Mouse (Mus musculus) frontal cortex, adult (tissue): ENCODE data around the gene Stat3.

Source experiments
- ATAC-seq: cut with Nextera tagmentation; 2 replicates; pipeline ENCODE4 v1.9.2; 2017; ENCODE audit warnings: mild to moderate bottlenecking, moderate library complexity, mixed read lengths; ENCODE audit not compliant: low TSS enrichment

The Stat3 gene

GRCm38 (mm10) chr11:100927386-100927785 lies 12.0 kb downstream of the Stat3 start:
- no peak for ATAC-seq

GRCm38 (mm10) chr11:100924386-100924919 lies 14.9 kb downstream of the Stat3 start:
- no peak for ATAC-seq

- no peak for ATAC-seq
Measured at GRCm38 (mm10) chr11:100920887-100921624, 18.3 kb downstream of the Stat3 start.

GRCm38 (mm10) chr11:100918007-100918406 lies 21.3 kb downstream of the Stat3 start:
- ATAC-seq: no peak

GRCm38 (mm10) chr11:100916432-100916971 lies 22.8 kb downstream of the Stat3 start:
- ATAC-seq: no peak

- ATAC-seq: no peak
Measured at GRCm38 (mm10) chr11:100915063-100915462, 24.3 kb downstream of the Stat3 start.

GRCm38 (mm10) chr11:100914415-100914814 lies 24.9 kb downstream of the Stat3 start:
- ATAC-seq: no peak; the same call in 1 of the 2 replicates

GRCm38 (mm10) chr11:100912401-100913155 lies 26.8 kb downstream of the Stat3 start:
- ATAC-seq: no peak

GRCm38 (mm10) chr11:100908567-100908966 lies 30.8 kb downstream of the Stat3 start:
- ATAC-seq: no peak

- no peak for ATAC-seq
Measured at GRCm38 (mm10) chr11:100908112-100908511, 31.2 kb downstream of the Stat3 start.

- ATAC-seq: no peak
Measured at GRCm38 (mm10) chr11:100906885-100907284, 32.5 kb downstream of the Stat3 start.

GRCm38 (mm10) chr11:100905929-100906328 lies 33.4 kb downstream of the Stat3 start:
- no peak for ATAC-seq

GRCm38 (mm10) chr11:100904580-100905351 lies 34.6 kb downstream of the Stat3 start:
- no peak for ATAC-seq

GRCm38 (mm10) chr11:100898441-100899199 lies 40.7 kb downstream of the Stat3 start:
- no peak for ATAC-seq

GRCm38 (mm10) chr11:100897294-100898231 lies 41.8 kb downstream of the Stat3 start:
- no peak for ATAC-seq

GRCm38 (mm10) chr11:100896078-100896477 lies 43.3 kb downstream of the Stat3 start:
- ATAC-seq: no peak

- ATAC-seq: no peak
Measured at GRCm38 (mm10) chr11:100894146-100894918, 45.0 kb downstream of the Stat3 start.

GRCm38 (mm10) chr11:100893482-100893881 lies 45.9 kb downstream of the Stat3 start:
- ATAC-seq: peak; percentile 91

- peak; percentile 27; the same call in 1 of the 2 replicates for ATAC-seq
Measured at GRCm38 (mm10) chr11:100892435-100892834, 46.9 kb downstream of the Stat3 start.
